Mouse (Mus musculus) kidney, embryonic 16.5 days (tissue): ENCODE measurements around the gene Megf11. TPM values are rescaled to one million over a fixed set of nuclear protein-coding genes. Genes with fewer than 3 reads are reported as not detected.

Source experiments
- ATAC-seq: fragments of 200-750 bp; cut with Nextera tagmentation; 2 replicates; pipeline ENCODE4 v1.8.0; 2017; ENCODE audit warnings: moderate TSS enrichment; ENCODE audit not compliant: low FRiP score, low TSS enrichment
- H3K27ac ChIP-seq: fragments of 300-500 bp; sonication (generic); 2 replicates; pipeline ENCODE4 v1.5.1; 2014; ENCODE audit warnings: low read length
- H3K27me3 ChIP-seq: fragments of 300-500 bp; sonication (generic); 2 replicates; pipeline ENCODE4 v1.6.1; 2014; ENCODE audit warnings: low read length, control low read depth, mixed read lengths; ENCODE audit not compliant: insufficient read depth
- H3K36me3 ChIP-seq: fragments of 300-500 bp; sonication (generic); 2 replicates; pipeline ENCODE4 v1.6.1; 2014; ENCODE audit warnings: low read length, control low read depth, mixed read lengths; ENCODE audit not compliant: insufficient read depth
- H3K4me1 ChIP-seq: fragments of 300-500 bp; sonication (generic); 2 replicates; pipeline ENCODE4 v1.6.1; 2014; ENCODE audit warnings: low read length, control low read depth, mixed read lengths; ENCODE audit not compliant: insufficient read depth
- H3K4me2 ChIP-seq: fragments of 300-500 bp; sonication (generic); replicated peaks from 2 replicates; pipeline ENCODE4 v1.6.1; 2014; ENCODE audit warnings: low read depth, low read length
- H3K4me3 ChIP-seq: fragments of 300-500 bp; sonication (generic); 2 replicates; pipeline ENCODE4 v1.5.1; 2014; ENCODE audit warnings: mild to moderate bottlenecking, low read length
- H3K9ac ChIP-seq: fragments of 300-500 bp; sonication (generic); replicated peaks from 2 replicates; pipeline ENCODE4 v1.6.1; 2014; ENCODE audit warnings: low read length
- H3K9me3 ChIP-seq: fragments of 300-500 bp; sonication (generic); 2 replicates; pipeline ENCODE4 v1.6.1; 2016; ENCODE audit warnings: low read length, control low read depth
- WGBS: fragments of 180-500 bp; shearing (Covaris S2); extraction: QIAGEN DNeasy Blood & Tissue Kit; methylation state at CpG from one replicate; pipeline ENCODE4 v1.1.7; 2014; 5-methylcytosine and 5-hydroxymethylcytosine counted together
- polyA plus RNA-seq: library from polyadenylated mRNA; unstranded; fragments of >200 nt; fragmentation: Nextera tagmentation; extraction: Ambion mirVana; gene quantifications from 2 replicates; pipeline ENCODE4 v1.2.1, GENCODE M21; 2015

Megf11 gene
- polyA plus RNA-seq, 1 experiment from 2014 or later: 4.7 TPM

DNA sequence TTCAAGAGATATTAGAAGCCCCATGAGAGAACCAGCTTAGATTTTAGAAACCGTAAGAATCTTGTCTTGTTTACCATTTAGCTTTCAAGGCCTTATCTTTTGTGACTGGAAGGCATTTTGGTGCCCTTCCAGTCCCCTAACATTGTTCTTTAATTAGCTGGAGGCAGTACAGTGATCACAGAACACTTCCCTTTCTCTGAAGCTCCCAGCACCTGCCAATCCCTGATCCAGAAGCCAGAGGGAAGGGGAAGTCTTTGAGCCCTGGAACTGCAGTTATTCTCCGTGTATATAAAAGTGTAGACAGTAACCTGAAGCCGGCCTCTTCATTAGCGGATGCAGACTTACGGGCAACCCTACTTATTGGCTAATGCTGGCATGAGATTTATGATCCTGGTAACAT, 35.9 kb upstream of the Megf11 start:
- no peak overlapping the region for H3K9ac ChIP-seq
- H3K27me3 ChIP-seq: no peaks in the 10 kb centered on the region
- H3K4me1 ChIP-seq: no peaks in the 10 kb centered on the region
- no peak overlapping the region for H3K27ac ChIP-seq
- H3K4me2 ChIP-seq: no peak overlapping the region
- no peaks in the 10 kb centered on the region for H3K36me3 ChIP-seq
- 35% methylated on average over 5 of the region's 5 CpGs for WGBS
- ATAC-seq: no peak
- no peak overlapping the region for H3K4me3 ChIP-seq
- no peaks in the 10 kb centered on the region for H3K9me3 ChIP-seq

DNA sequence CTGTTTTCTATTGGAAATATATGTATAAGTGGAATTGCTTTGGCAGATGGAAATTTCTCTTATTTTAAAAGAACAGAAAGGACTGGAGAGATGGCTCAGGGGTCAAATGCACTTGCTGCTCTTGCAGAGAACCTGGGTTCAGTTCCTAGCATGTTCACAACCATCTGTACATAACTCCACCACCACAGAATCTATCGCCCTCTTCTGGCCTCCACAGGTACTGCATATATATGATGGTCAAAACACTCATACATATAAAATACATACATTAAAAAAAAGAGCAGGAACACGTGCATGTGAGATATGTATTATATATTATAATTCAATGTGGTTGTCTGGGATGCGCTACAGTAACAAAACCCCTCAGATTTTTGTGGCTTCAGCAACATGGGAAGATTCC, 34.2 kb upstream of the Megf11 start:
- no peak overlapping the region for H3K9ac ChIP-seq
- H3K4me1 ChIP-seq: no peaks in the 10 kb centered on the region
- WGBS: 41% methylated on average over 3 of the region's 3 CpGs
- H3K27me3 ChIP-seq: no peaks in the 10 kb centered on the region
- no peak overlapping the region for H3K4me2 ChIP-seq
- no peak overlapping the region for H3K27ac ChIP-seq
- H3K36me3 ChIP-seq: no peaks in the 10 kb centered on the region
- no peaks in the 10 kb centered on the region for H3K9me3 ChIP-seq
- no peak for ATAC-seq
- no peak overlapping the region for H3K4me3 ChIP-seq

DNA sequence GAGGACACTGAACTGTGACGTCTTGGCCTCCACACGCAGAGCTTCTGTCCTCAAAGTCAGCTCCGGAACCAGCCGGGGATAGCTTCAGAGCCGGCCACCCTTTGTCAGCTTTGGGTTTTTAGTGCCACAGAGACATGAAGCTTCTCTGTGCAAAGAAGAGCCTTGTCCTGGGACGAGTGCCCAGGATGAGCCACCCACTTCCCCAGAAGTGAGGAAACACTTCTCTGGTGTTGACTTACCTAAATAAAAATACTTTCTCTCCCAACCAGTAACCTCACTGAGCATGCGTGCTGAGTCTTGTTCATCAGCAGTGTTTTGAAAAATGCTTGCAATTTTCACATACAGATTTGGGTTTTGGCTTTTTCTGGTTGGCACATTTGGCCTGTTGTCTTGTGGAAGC, 29.8 kb upstream of the Megf11 start:
- Histone ChIP-seq H3K4me1 (no peaks in the 10 kb centered on the region; the same call in 1 of the 2 replicates), H3K9ac (no peak overlapping the region), H3K36me3 (no peaks in the 10 kb centered on the region), H3K27me3 (no peaks in the 10 kb centered on the region), H3K27ac (no peak overlapping the region), H3K4me2 (no peak overlapping the region), H3K4me3 (no peak overlapping the region), H3K9me3 (no peaks in the 10 kb centered on the region)
- 87% methylated on average over 7 of the region's 7 CpGs for WGBS
- no peak for ATAC-seq

DNA sequence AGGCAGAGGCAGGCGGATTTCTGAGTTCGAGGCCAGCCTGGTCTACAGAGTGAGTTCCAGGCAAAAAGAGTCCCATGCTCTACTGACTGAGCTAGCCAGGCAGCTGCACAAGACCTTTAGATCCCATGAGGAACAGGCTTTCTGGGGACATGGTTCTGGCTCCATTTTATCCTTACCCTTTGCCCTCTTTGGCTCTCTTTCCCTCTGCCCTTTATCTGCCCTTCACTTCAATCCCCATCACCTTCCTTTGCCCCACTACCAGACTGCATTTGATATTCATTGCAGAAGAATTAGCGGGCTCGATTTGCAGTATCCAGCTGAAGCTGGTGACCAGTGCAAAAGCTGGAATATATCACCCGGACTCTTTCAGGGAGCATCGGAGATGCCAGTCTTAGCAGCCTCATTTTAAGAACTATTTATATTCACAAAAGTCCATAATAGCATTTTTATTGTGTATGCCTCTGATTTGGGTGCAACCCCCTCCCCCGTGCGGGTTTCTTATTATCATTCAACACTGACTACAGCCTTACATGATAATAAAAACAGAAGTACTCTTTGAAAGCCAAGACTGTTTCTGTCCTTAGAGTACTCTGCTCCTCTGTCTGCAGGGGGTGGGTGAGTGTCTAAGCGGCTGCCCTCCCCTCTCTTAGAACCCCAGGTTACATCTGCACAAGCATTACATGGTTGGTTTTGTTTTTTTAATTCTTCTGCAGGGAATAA, 24.0 kb upstream of the Megf11 start:
- H3K4me3 ChIP-seq: no peak overlapping the region
- H3K4me2 ChIP-seq: no peak overlapping the region
- ATAC-seq: no peak
- H3K36me3 ChIP-seq: no peaks in the 10 kb centered on the region
- no peak overlapping the region for H3K9ac ChIP-seq
- no peak overlapping the region for H3K27ac ChIP-seq
- no peaks in the 10 kb centered on the region; the same call in 1 of the 2 replicates for H3K4me1 ChIP-seq
- no peaks in the 10 kb centered on the region for H3K9me3 ChIP-seq
- no peaks in the 10 kb centered on the region for H3K27me3 ChIP-seq
- WGBS: 85% methylated on average over 9 of the region's 9 CpGs

DNA sequence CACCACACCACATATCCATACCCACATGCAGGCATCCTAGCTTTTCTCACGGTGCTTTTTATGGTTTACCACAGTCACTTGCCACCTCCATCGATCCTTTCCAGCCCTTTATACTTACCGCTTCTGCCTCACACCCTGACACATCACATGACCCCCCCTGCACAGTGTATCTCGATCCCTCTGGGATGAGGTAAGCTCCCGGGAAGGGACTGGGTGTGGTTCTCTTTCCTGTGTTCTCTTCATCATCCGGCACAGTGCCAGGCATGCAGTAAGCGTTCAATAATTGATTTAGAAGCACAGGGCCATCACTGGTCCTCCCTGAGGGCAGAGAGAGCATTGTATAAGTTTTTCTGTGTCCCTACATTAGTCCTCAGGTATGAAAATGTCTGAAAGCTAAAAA, 15.6 kb upstream of the Megf11 start:
- Histone ChIP-seq H3K27me3 (no peaks in the 10 kb centered on the region), H3K9ac (no peak overlapping the region), H3K36me3 (no peaks in the 10 kb centered on the region), H3K9me3 (no peaks in the 10 kb centered on the region), H3K4me1 (no peaks in the 10 kb centered on the region), H3K27ac (no peak overlapping the region), H3K4me3 (no peak overlapping the region), H3K4me2 (no peak overlapping the region)
- no peak for ATAC-seq
- WGBS: 62% methylated on average over 7 of the region's 7 CpGs

DNA sequence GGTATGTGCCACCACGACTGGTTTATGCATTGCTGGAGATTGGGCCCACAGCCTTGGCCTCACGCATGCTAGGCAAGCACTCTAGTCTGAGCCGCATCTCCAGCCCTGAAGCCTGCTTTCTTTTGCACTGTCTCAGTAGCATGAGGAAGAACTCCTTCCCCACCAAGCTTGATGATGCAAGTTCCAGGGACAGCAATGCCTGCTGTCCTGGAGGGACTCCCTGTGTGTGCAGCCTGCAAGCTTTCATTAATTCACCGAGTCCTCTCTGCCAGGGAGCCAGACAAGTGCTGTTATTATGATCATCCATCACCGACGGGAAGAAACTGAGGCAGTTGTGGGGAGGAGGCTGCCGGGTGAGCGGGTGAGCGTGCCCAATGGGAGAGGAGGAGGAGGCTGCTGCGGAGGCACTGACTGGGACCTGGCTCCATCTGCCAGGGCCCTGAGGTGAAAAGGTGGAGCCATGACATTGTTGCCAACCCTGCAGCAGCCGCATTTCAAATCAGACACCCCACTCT, 14.1 kb upstream of the Megf11 start:
- H3K27ac ChIP-seq: no peak overlapping the region
- no peaks in the 10 kb centered on the region for H3K36me3 ChIP-seq
- H3K9ac ChIP-seq: no peak overlapping the region
- no peak overlapping the region for H3K4me2 ChIP-seq
- H3K27me3 ChIP-seq: no peaks in the 10 kb centered on the region
- H3K9me3 ChIP-seq: no peaks in the 10 kb centered on the region
- no peak overlapping the region for H3K4me3 ChIP-seq
- H3K4me1 ChIP-seq: no peaks in the 10 kb centered on the region
- 55% methylated on average over 11 of the region's 11 CpGs for WGBS
- ATAC-seq: no peak

DNA sequence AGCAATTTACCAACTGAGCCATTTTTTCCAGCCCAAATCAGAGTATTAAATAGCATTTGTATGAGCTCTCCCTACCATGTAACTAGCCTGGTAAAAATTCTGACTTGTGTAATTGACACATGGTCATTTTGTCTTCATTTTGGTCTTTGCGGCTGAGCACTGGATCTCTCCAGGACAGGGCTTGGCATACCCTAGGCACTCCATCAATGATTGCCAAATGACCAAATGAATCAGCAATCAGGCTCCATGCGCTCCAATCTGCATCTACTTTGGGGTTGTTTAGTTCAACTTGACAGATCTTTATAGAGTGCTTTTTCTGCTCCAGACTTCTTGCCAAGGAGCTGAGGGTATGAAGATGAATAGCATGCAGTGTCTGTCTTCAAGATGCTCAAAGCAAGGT, 9.0 kb upstream of the Megf11 start:
- H3K4me3 ChIP-seq: no peak overlapping the region

DNA sequence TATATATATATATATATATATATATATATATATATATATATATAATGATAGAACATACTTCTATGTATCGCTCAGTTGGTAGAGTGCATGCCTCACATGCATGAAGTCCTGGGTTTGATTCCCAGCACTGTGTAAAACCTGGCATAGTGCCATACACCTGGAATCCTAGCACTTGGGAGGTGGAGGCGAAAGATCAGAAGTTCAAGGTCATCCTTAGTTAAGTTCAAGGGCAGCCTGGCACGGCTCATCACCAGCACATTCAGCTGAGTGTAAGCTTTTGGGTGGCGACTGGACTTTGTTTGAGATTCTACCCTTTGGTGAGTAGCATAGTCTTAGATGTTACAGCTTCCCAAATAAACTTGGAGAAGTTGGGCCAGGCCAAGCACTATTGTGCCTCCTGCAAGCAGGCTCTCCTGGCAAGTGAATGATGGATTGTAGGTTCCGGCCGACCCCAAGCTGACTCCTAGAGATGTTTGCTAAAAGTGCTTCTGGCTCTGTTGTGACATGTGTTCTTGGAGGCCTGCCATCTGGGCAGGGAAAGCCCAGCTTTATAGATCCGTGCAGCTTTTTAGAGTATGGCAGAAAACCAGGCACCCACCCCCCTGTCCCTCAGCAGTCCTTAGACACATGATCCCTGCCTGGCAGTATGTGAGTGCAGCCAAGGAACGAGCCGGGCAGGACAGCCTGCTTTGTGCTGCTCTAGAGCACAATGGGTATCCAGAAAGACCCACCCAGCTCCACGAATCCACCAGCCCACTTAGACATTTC, 2.2 kb upstream of the Megf11 start:
- ATAC-seq: no peak
- 45% methylated on average over 10 of the region's 10 CpGs for WGBS
- H3K9ac ChIP-seq: no peak overlapping the region

More for the DNA sequence above, 9.0 kb upstream of the Megf11 start:
- H3K27ac ChIP-seq: no peak overlapping the region
- no peak overlapping the region for H3K4me2 ChIP-seq
- no peaks in the 10 kb centered on the region; the same call in 1 of the 2 replicates for H3K27me3 ChIP-seq
- WGBS: 76% methylated on average over 2 of the region's 2 CpGs
- H3K9ac ChIP-seq: no peak overlapping the region
- no peak for ATAC-seq
- peaks cover 3% of the 10 kb centered on the region; the same call in 1 of the 2 replicates for H3K9me3 ChIP-seq
- H3K36me3 ChIP-seq: no peaks in the 10 kb centered on the region
- H3K4me1 ChIP-seq: no peaks in the 10 kb centered on the region

DNA sequence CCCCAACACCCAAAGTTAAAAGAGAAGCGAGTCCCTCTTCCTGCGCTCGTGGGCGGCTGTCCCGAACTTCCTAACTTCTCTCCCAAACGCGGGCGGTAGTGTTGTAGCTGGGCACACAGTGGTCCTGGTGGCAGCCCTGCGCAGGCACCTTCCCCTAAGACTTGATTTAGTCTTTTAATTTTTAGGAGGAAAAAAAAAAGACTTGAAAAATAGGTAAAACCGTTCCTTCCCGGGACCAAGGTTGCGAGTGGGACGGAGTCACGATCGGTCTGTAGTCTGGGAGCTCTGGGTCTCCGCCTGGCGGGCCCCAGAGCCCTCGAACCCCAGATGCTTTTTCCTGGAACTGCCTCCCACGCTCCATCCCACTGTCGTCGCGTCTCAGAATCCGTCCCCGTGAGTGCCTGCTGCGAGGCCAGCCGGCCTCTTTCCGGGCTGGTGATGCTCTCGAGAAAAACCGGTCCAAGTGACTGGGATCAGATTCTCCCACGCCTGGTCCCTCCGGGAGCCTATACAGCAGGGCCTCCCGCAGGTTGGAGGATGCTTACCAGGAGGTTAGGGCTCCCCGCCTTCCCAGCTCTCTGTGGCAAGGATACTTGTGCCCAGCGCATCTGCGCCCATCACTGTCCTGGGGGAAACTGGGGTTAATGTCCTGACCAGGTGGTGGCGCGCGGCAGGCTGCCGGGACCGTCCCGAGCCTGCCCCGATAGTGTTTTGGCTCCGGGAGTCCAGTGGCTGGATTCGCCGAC, 1.2 kb downstream of the Megf11 start:
- Histone ChIP-seq H3K9me3 (no peaks in the 10 kb centered on the region), H3K27ac (no peak overlapping the region), H3K4me1 (peaks cover 14% of the 10 kb centered on the region), H3K27me3 (peaks cover 46% of the 10 kb centered on the region), H3K4me2 (peak overlapping the region; percentile 99), H3K9ac (peak overlapping the region; percentile 66), H3K36me3 (no peaks in the 10 kb centered on the region), H3K4me3 (peak overlapping the region; percentile 66)
- WGBS: under 1% methylated on average over 45 of the region's 45 CpGs
- ATAC-seq: no peak

More for the DNA sequence above, 2.2 kb upstream of the Megf11 start:
- no peak overlapping the region for H3K4me3 ChIP-seq
- H3K27ac ChIP-seq: no peak overlapping the region
- H3K27me3 ChIP-seq: peaks cover 41% of the 10 kb centered on the region
- no peak overlapping the region for H3K4me2 ChIP-seq
- peaks cover 3% of the 10 kb centered on the region; the same call in 1 of the 2 replicates for H3K9me3 ChIP-seq
- H3K36me3 ChIP-seq: no peaks in the 10 kb centered on the region
- H3K4me1 ChIP-seq: peaks cover 14% of the 10 kb centered on the region
